Mouse (Mus musculus) midbrain, embryonic 16.5 days (tissue): ENCODE data around the gene P2ry4. TPM values are rescaled to one million over a fixed set of nuclear protein-coding genes. Genes with fewer than 3 reads are reported as not detected.
A peak's percentile ranks its signal among the peaks of the same experiment; 100 is the strongest.

ENCODE experiments used
- ATAC-seq: fragments of 200-750 bp; cut with Nextera tagmentation; 2 replicates; pipeline ENCODE4 v1.8.0; 2017; ENCODE audit warnings: moderate TSS enrichment
- H3K27ac ChIP-seq: fragments of 300-500 bp; sonication (generic); 2 replicates; pipeline ENCODE4 v1.5.1; 2014; ENCODE audit warnings: mild to moderate bottlenecking, low read length, mixed read lengths
- H3K27me3 ChIP-seq: fragments of 300-500 bp; sonication (generic); 2 replicates; pipeline ENCODE4 v1.6.1; 2014; ENCODE audit warnings: low read depth, low read length, mixed read lengths; ENCODE audit not compliant: control insufficient read depth, insufficient read depth
- H3K36me3 ChIP-seq: fragments of 300-500 bp; sonication (generic); 2 replicates; pipeline ENCODE4 v1.6.1; 2014; ENCODE audit warnings: mild to moderate bottlenecking, low read length, moderate library complexity, mixed read lengths; ENCODE audit not compliant: control insufficient read depth, insufficient read depth
- H3K4me1 ChIP-seq: fragments of 300-500 bp; sonication (generic); 2 replicates; pipeline ENCODE4 v1.6.1; 2014; ENCODE audit warnings: mild to moderate bottlenecking, low read length, mixed read lengths; ENCODE audit not compliant: control insufficient read depth, insufficient read depth
- H3K4me2 ChIP-seq: fragments of 300-500 bp; sonication (generic); 2 replicates; pipeline ENCODE4 v1.6.1; 2014; ENCODE audit warnings: mild to moderate bottlenecking, low read length, mixed read lengths
- H3K4me3 ChIP-seq: fragments of 300-500 bp; sonication (generic); 2 replicates; pipeline ENCODE4 v1.5.1; 2014; ENCODE audit warnings: low read depth, mild to moderate bottlenecking, low read length, moderate library complexity, mixed read lengths
- H3K9ac ChIP-seq: fragments of 300-500 bp; sonication (generic); 2 replicates; pipeline ENCODE4 v1.6.1; 2014; ENCODE audit warnings: low read depth, low read length, mixed read lengths
- H3K9me3 ChIP-seq: fragments of 300-500 bp; sonication (generic); replicated peaks from 2 replicates; pipeline ENCODE4 v1.6.1; 2014; ENCODE audit warnings: mild to moderate bottlenecking, low read length, mixed read lengths; ENCODE audit not compliant: control insufficient read depth, poor library complexity, severe bottlenecking
- WGBS: fragments of 180-500 bp; shearing (Covaris S2); extraction: QIAGEN DNeasy Blood & Tissue Kit; methylation state at CpG from one replicate; pipeline ENCODE4 v1.1.7; 2014; 5-methylcytosine and 5-hydroxymethylcytosine counted together
- polyA plus RNA-seq: library from polyadenylated mRNA; unstranded; fragments of >200 nt; fragmentation: Nextera tagmentation; extraction: Ambion mirVana; gene quantifications from 2 replicates; pipeline ENCODE4 v1.2.1, GENCODE M21; 2015

Gene P2ry4
- polyA plus RNA-seq, 1 experiment from 2014 or later: not detected

GRCm38 (mm10) chrX:100605314-100605713 is 10.6 kb upstream of the P2ry4 start, which contains the start of gene Arr3:
Arr3 (plus strand) TSS chrX:100605497.
- Histone ChIP-seq H3K4me2 (no peak within 1 kb of the TSS), H3K4me1 (no peaks in the 10 kb centered on the region), H3K9ac (no peak within 1 kb of the TSS), H3K4me3 (no peak within 1 kb of the TSS), H3K36me3 (no peaks in the 10 kb centered on the region), H3K9me3 (no peaks in the 10 kb centered on the region), H3K27me3 (no peaks in the 10 kb centered on the region; the same call in 1 of the 2 replicates), H3K27ac (no peak within 1 kb of the TSS)
- no peak for ATAC-seq
- 24% methylated on average over 1 of the region's 1 CpGs for WGBS

GRCm38 (mm10) chrX:100599755-100600154 is 5.1 kb upstream of the P2ry4 start:
- H3K4me1 ChIP-seq: no peaks in the 10 kb centered on the region
- no peak overlapping the region for H3K27ac ChIP-seq
- no peaks in the 10 kb centered on the region for H3K36me3 ChIP-seq
- WGBS: 66% methylated on average over 4 of the region's 4 CpGs
- H3K27me3 ChIP-seq: peaks cover 5% of the 10 kb centered on the region; the same call in 1 of the 2 replicates
- no peak for ATAC-seq
- no peaks in the 10 kb centered on the region for H3K9me3 ChIP-seq
- no peak overlapping the region for H3K4me3 ChIP-seq
- no peak overlapping the region for H3K4me2 ChIP-seq
- H3K9ac ChIP-seq: no peak overlapping the region

DNA sequence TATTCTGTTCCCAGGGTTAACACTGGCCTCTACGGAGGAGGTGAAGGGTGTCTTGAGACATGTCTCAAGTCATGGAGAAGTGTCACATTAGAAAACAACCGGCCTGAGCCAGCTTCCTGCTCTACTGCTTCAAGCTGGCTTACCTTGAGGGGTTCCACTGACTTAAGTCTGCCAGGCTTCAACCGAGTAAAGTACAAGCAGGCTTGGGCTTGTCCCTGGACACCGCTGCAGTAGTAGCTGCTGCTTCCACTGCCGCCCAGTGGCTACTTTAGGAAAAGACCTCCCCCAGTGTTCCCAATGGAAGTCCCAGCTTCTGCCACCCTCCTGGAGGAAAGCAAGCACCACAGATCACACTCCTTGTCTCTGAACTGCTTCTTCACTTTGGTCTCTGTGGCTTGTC is 2.8 kb upstream of the P2ry4 start:
- no peaks in the 10 kb centered on the region for H3K4me1 ChIP-seq
- H3K27ac ChIP-seq: no peak overlapping the region
- no peak overlapping the region for H3K4me2 ChIP-seq
- 0 out of 2 replicates have a peak, but pooled peaks have one; percentile 21 for ATAC-seq
- H3K27me3 ChIP-seq: peaks cover 8% of the 10 kb centered on the region; the same call in 1 of the 2 replicates
- H3K36me3 ChIP-seq: no peaks in the 10 kb centered on the region
- H3K9me3 ChIP-seq: no peaks in the 10 kb centered on the region
- 18% methylated on average over 5 of the region's 5 CpGs for WGBS
- no peak overlapping the region for H3K4me3 ChIP-seq
- H3K9ac ChIP-seq: no peak overlapping the region

DNA sequence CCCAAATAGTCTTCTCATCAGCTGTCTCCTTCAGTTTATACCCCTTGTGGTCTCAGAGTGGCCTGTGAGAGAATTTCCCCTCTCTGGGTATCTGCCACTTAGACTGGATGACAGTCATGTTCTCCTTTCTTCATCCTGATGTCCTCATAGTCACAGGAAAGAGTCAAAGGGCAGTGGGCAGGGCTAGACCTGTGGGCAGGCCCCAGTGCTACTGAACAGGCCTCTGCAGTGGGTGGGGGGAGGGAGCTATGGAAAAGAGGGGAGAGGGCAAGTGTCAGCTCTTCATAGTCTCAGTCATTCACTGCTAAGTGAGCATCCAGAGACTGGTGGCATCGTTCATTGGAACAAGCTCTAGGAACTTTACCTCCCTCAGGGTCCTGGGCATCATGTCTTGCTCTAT is 22.7 kb downstream of the P2ry4 start, which contains the start of gene Awat1:
Gene Awat1, plus strand, starts transcription at position 301 of the 400 bp plus-strand sequence.
- Histone ChIP-seq H3K4me1 (no peaks in the 10 kb centered on the region), H3K9ac (no peak within 1 kb of the TSS), H3K36me3 (no peaks in the 10 kb centered on the region), H3K4me2 (no peak within 1 kb of the TSS), H3K27ac (no peak within 1 kb of the TSS), H3K9me3 (no peaks in the 10 kb centered on the region), H3K27me3 (no peaks in the 10 kb centered on the region), H3K4me3 (no peak within 1 kb of the TSS)
- ATAC-seq: no peak
- WGBS: 85% methylated on average over 1 of the region's 1 CpGs

- ATAC-seq: no peak
- Histone ChIP-seq H3K9me3 (no peaks in the 10 kb centered on the region), H3K27ac (no peak overlapping the region), H3K4me3 (no peak overlapping the region), H3K4me1 (no peaks in the 10 kb centered on the region), H3K27me3 (no peaks in the 10 kb centered on the region), H3K4me2 (no peak overlapping the region), H3K36me3 (no peaks in the 10 kb centered on the region), H3K9ac (no peak overlapping the region)
- WGBS: 93% methylated on average over 3 of the region's 3 CpGs
Measured at GRCm38 (mm10) chrX:100565696-100566095, 29.0 kb downstream of the P2ry4 start.

DNA sequence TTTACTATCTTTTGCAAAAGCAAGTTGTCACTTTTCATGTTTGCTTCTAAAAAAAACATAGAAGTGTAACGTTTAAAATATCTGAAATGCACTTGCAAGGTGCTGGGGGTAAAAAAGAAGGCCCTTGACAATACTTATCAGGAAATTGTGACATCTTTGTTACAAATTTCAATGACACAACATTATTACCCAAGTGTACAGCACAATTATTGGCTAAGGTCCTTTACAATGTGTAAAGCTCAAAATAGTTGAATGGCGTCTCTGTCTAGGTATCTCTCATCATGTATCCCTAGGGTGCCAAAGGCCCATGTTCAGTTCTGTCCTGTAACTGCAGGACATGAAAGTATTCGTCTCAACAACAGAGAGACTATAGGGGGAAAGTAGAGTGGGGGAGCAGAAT is 38.6 kb downstream of the P2ry4 start:
- Histone ChIP-seq H3K9ac (no peak overlapping the region), H3K4me3 (no peak overlapping the region), H3K27me3 (no peaks in the 10 kb centered on the region), H3K4me2 (no peak overlapping the region), H3K9me3 (no peaks in the 10 kb centered on the region), H3K4me1 (no peaks in the 10 kb centered on the region), H3K36me3 (no peaks in the 10 kb centered on the region), H3K27ac (no peak overlapping the region)
- 81% methylated on average over 3 of the region's 3 CpGs for WGBS
- ATAC-seq: no peak

Other genes starting within 250 kb of the P2ry4 start
- gene Otud6a, start 165.9 kb downstream of the P2ry4 start, polyA plus RNA-seq: not detected in 2 replicates
- 0.11 TPM in 1 of 2 replicates, not detected in the other for gene Awat2, start 152.2 kb downstream of the P2ry4 start, polyA plus RNA-seq
- 24.1 and 25.2 TPM in 2 replicates for gene Igbp1, start 100.6 kb downstream of the P2ry4 start, polyA plus RNA-seq
- gene Dgat2l6, start 70.0 kb downstream of the P2ry4 start, polyA plus RNA-seq: not detected in 2 replicates
- not detected in 2 replicates for gene Awat1, start 22.6 kb downstream of the P2ry4 start, polyA plus RNA-seq
- not detected in 2 replicates for gene Arr3, start 10.6 kb upstream of the P2ry4 start, polyA plus RNA-seq
- gene Kif4, start 30.9 kb upstream of the P2ry4 start, polyA plus RNA-seq: 2.8 and 4.4 TPM in 2 replicates
- 89.7 and 93.0 TPM in 2 replicates for gene Pdzd11, start 31.7 kb upstream of the P2ry4 start, polyA plus RNA-seq
- 41.6 and 54.6 TPM in 2 replicates for gene Gdpd2, start 135.0 kb upstream of the P2ry4 start, polyA plus RNA-seq
- gene Dlg3, start 172.9 kb upstream of the P2ry4 start, polyA plus RNA-seq: 8.0 and 10.5 TPM in 2 replicates